Mouse (Mus musculus) midbrain, embryonic 16.5 days (tissue): ENCODE measurements around the gene Pecam1. TPM values are rescaled to one million over a fixed set of nuclear protein-coding genes. Genes with fewer than 3 reads are reported as not detected.
"Not testable (repeated sequence)": the region's sequence is repeated elsewhere in the genome, so short reads cannot be mapped to it uniquely, and the experiment has no call there.

Experiments
- ATAC-seq: fragments of 200-750 bp; cut with Nextera tagmentation; 2 replicates; pipeline ENCODE4 v1.8.0; 2017; ENCODE audit warnings: moderate TSS enrichment
- H3K27ac ChIP-seq: fragments of 300-500 bp; sonication (generic); 2 replicates; pipeline ENCODE4 v1.5.1; 2014; ENCODE audit warnings: mild to moderate bottlenecking, low read length, mixed read lengths
- H3K27me3 ChIP-seq: fragments of 300-500 bp; sonication (generic); 2 replicates; pipeline ENCODE4 v1.6.1; 2014; ENCODE audit warnings: low read depth, low read length, mixed read lengths; ENCODE audit not compliant: control insufficient read depth, insufficient read depth
- H3K36me3 ChIP-seq: fragments of 300-500 bp; sonication (generic); 2 replicates; pipeline ENCODE4 v1.6.1; 2014; ENCODE audit warnings: mild to moderate bottlenecking, low read length, moderate library complexity, mixed read lengths; ENCODE audit not compliant: control insufficient read depth, insufficient read depth
- H3K4me1 ChIP-seq: fragments of 300-500 bp; sonication (generic); 2 replicates; pipeline ENCODE4 v1.6.1; 2014; ENCODE audit warnings: mild to moderate bottlenecking, low read length, mixed read lengths; ENCODE audit not compliant: control insufficient read depth, insufficient read depth
- H3K4me2 ChIP-seq: fragments of 300-500 bp; sonication (generic); 2 replicates; pipeline ENCODE4 v1.6.1; 2014; ENCODE audit warnings: mild to moderate bottlenecking, low read length, mixed read lengths
- H3K4me3 ChIP-seq: fragments of 300-500 bp; sonication (generic); 2 replicates; pipeline ENCODE4 v1.5.1; 2014; ENCODE audit warnings: low read depth, mild to moderate bottlenecking, low read length, moderate library complexity, mixed read lengths
- H3K9ac ChIP-seq: fragments of 300-500 bp; sonication (generic); 2 replicates; pipeline ENCODE4 v1.6.1; 2014; ENCODE audit warnings: low read depth, low read length, mixed read lengths
- H3K9me3 ChIP-seq: fragments of 300-500 bp; sonication (generic); replicated peaks from 2 replicates; pipeline ENCODE4 v1.6.1; 2014; ENCODE audit warnings: mild to moderate bottlenecking, low read length, mixed read lengths; ENCODE audit not compliant: control insufficient read depth, poor library complexity, severe bottlenecking
- WGBS: fragments of 180-500 bp; shearing (Covaris S2); extraction: QIAGEN DNeasy Blood & Tissue Kit; methylation state at CpG from one replicate; pipeline ENCODE4 v1.1.7; 2014; 5-methylcytosine and 5-hydroxymethylcytosine counted together
- polyA plus RNA-seq: library from polyadenylated mRNA; unstranded; fragments of >200 nt; fragmentation: Nextera tagmentation; extraction: Ambion mirVana; gene quantifications from 2 replicates; pipeline ENCODE4 v1.2.1, GENCODE M21; 2015

Pecam1 gene
- polyA plus RNA-seq, 1 experiment from 2014 or later: 14.1 TPM

- Histone ChIP-seq H3K9me3 (no peaks in the 10 kb centered on the region), H3K4me2 (no peak overlapping the region), H3K4me3 (no peak overlapping the region), H3K4me1 (peaks cover 12% of the 10 kb centered on the region), H3K9ac (no peak overlapping the region), H3K27me3 (no peaks in the 10 kb centered on the region), H3K36me3 (no peaks in the 10 kb centered on the region), H3K27ac (no peak overlapping the region)
- no peak for ATAC-seq
- 29% methylated on average over 7 of the region's 9 CpGs for WGBS
Observed at GRCm38 (mm10) chr11:106640059-106640458, 110.4 kb downstream of the Pecam1 start.

GRCm38 (mm10) chr11:106639356-106639692 lies 111.1 kb downstream of the Pecam1 start:
- ATAC-seq: no peak
- Histone ChIP-seq H3K4me3 (no peak overlapping the region), H3K4me1 (peaks cover 12% of the 10 kb centered on the region), H3K9me3 (no peaks in the 10 kb centered on the region), H3K36me3 (no peaks in the 10 kb centered on the region), H3K4me2 (no peak overlapping the region), H3K27ac (no peak overlapping the region), H3K9ac (no peak overlapping the region), H3K27me3 (no peaks in the 10 kb centered on the region)
- WGBS: 29% methylated on average over 5 of the region's 5 CpGs

- Histone ChIP-seq H3K27ac (no peak overlapping the region), H3K4me3 (no peak overlapping the region), H3K9me3 (no peaks in the 10 kb centered on the region), H3K4me1 (peaks cover 12% of the 10 kb centered on the region), H3K4me2 (no peak overlapping the region), H3K27me3 (no peaks in the 10 kb centered on the region), H3K9ac (no peak overlapping the region), H3K36me3 (no peaks in the 10 kb centered on the region)
- 29% methylated on average over 9 of the region's 9 CpGs for WGBS
- no peak for ATAC-seq
Observed at GRCm38 (mm10) chr11:106638551-106639355, 111.7 kb downstream of the Pecam1 start.

GRCm38 (mm10) chr11:106637754-106638153 lies 112.7 kb downstream of the Pecam1 start:
- ATAC-seq: no peak
- Histone ChIP-seq H3K9me3 (no peaks in the 10 kb centered on the region), H3K9ac (no peak overlapping the region), H3K36me3 (no peaks in the 10 kb centered on the region), H3K27ac (no peak overlapping the region), H3K4me2 (no peak overlapping the region), H3K27me3 (no peaks in the 10 kb centered on the region), H3K4me3 (no peak overlapping the region), H3K4me1 (peaks cover 12% of the 10 kb centered on the region)
- WGBS: 10% methylated on average over 7 of the region's 7 CpGs

GRCm38 (mm10) chr11:106635946-106636345 lies 114.5 kb downstream of the Pecam1 start:
- H3K27ac ChIP-seq: no peak overlapping the region
- no peak overlapping the region for H3K4me2 ChIP-seq
- peaks cover 12% of the 10 kb centered on the region for H3K4me1 ChIP-seq
- no peaks in the 10 kb centered on the region for H3K36me3 ChIP-seq
- 54% methylated on average over 2 of the region's 2 CpGs for WGBS
- no peak overlapping the region for H3K9ac ChIP-seq
- no peak overlapping the region for H3K4me3 ChIP-seq
- no peaks in the 10 kb centered on the region for H3K27me3 ChIP-seq
- ATAC-seq: no peak
- H3K9me3 ChIP-seq: no peaks in the 10 kb centered on the region

- H3K9me3 ChIP-seq, H3K27me3 ChIP-seq, ATAC-seq, H3K36me3 ChIP-seq, H3K27ac ChIP-seq, H3K4me1 ChIP-seq, H3K9ac ChIP-seq, H3K4me3 ChIP-seq, H3K4me2 ChIP-seq: not testable (repeated sequence)
- 96% methylated on average over 3 of the region's 3 CpGs for WGBS
Observed at GRCm38 (mm10) chr11:106634175-106634574, 116.3 kb downstream of the Pecam1 start.

GRCm38 (mm10) chr11:106633456-106633855 lies 117.0 kb downstream of the Pecam1 start:
- H3K4me3 ChIP-seq: no peak overlapping the region
- H3K4me1 ChIP-seq: no peaks in the 10 kb centered on the region
- 91% methylated on average over 2 of the region's 2 CpGs for WGBS
- no peak overlapping the region for H3K4me2 ChIP-seq
- H3K9me3 ChIP-seq: no peaks in the 10 kb centered on the region
- H3K27me3 ChIP-seq: no peaks in the 10 kb centered on the region
- H3K27ac ChIP-seq: no peak overlapping the region
- H3K36me3 ChIP-seq: no peaks in the 10 kb centered on the region
- H3K9ac ChIP-seq: no peak overlapping the region
- ATAC-seq: no peak

- H3K36me3 ChIP-seq: no peaks in the 10 kb centered on the region
- no peak overlapping the region for H3K9ac ChIP-seq
- H3K4me2 ChIP-seq: no peak overlapping the region
- no peak overlapping the region for H3K27ac ChIP-seq
- no peaks in the 10 kb centered on the region for H3K9me3 ChIP-seq
- no peak for ATAC-seq
- H3K4me1 ChIP-seq: no peaks in the 10 kb centered on the region
- WGBS: 24% methylated on average over 6 of the region's 6 CpGs
- no peak overlapping the region for H3K4me3 ChIP-seq
- H3K27me3 ChIP-seq: no peaks in the 10 kb centered on the region
Observed at GRCm38 (mm10) chr11:106627692-106628091, 122.7 kb downstream of the Pecam1 start.

- ATAC-seq: no peak
Observed at GRCm38 (mm10) chr11:106625577-106625976, 124.9 kb downstream of the Pecam1 start.

More at GRCm38 (mm10) chr11:106625577-106625976, 124.9 kb downstream of the Pecam1 start:
- H3K36me3 ChIP-seq: no peaks in the 10 kb centered on the region
- no peaks in the 10 kb centered on the region for H3K27me3 ChIP-seq
- no peaks in the 10 kb centered on the region for H3K9me3 ChIP-seq
- no peak overlapping the region for H3K4me2 ChIP-seq
- 35% methylated on average over 3 of the region's 3 CpGs for WGBS
- H3K4me3 ChIP-seq: no peak overlapping the region
- no peaks in the 10 kb centered on the region for H3K4me1 ChIP-seq
- H3K9ac ChIP-seq: no peak overlapping the region
- no peak overlapping the region for H3K27ac ChIP-seq
